Mouse (Mus musculus) embryonic fibroblast, embryonic 13.5 days (primary cell): ENCODE data around the gene AI467606. TPM values are rescaled to one million over a fixed set of nuclear protein-coding genes. Genes with fewer than 3 reads are reported as not detected.

ENCODE experiments used
- H3K27ac ChIP-seq: 2 replicates; pipeline ENCODE4 v1.5.1; 2012; ENCODE audit warnings: low read length, control low read depth, inconsistent platforms; ENCODE audit not compliant: insufficient read depth
- H3K4me1 ChIP-seq: 2 replicates; pipeline ENCODE4 v1.6.1; 2011; ENCODE audit warnings: low read length; ENCODE audit not compliant: control insufficient read depth, insufficient read depth
- H3K4me3 ChIP-seq: 2 replicates; pipeline ENCODE4 v1.5.1; 2011; ENCODE audit warnings: mild to moderate bottlenecking, control low read depth, low read length; ENCODE audit not compliant: insufficient read depth
- CTCF ChIP-seq: IDR thresholded peaks from 2 replicates; pipeline ENCODE4 v1.5.1; 2011; ENCODE audit warnings: mild to moderate bottlenecking, control low read depth, low read length, moderate library complexity, borderline replicate concordance; ENCODE audit not compliant: insufficient read depth
- POLR2A ChIP-seq: IDR thresholded peaks from 2 replicates; pipeline ENCODE4 v1.6.1; 2011; ENCODE audit warnings: low read depth, mild to moderate bottlenecking, control low read depth, low read length, moderate library complexity
- polyA plus RNA-seq: library from polyadenylated mRNA; stranded (reverse); fragments of >200 nt; gene quantifications from 2 replicates; pipeline ENCODE4 v1.2.4, GENCODE M21; 2011; ENCODE audit warnings: low read depth; ENCODE audit not compliant: missing spikeins, insufficient read length

The AI467606 gene
- polyA plus RNA-seq, 1 experiment = 1.1 TPM

DNA sequence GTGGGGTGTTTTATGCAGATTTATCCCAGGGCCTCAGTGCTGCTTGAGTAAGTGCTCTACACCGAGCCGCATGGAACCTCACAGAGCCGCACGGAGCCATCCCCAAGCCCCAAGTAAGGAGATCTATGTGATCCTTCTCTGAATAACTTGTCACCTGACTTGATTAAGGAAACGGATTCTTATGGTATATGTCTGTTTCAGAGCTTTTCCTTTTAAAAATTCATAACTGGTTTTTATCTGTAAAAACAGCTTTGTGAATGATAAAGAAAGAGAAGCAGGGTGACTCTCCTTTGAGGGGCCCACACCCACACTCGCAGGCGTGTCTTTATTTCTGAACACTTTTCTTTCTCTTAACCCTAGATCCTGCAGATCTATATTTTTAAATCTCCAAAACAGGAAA is 47.9 kb downstream of the AI467606 start:
- H3K27ac ChIP-seq = no peak overlapping the region
- H3K4me1 ChIP-seq = no peaks in the 10 kb centered on the region
- no peak overlapping the region for H3K4me3 ChIP-seq
- no peak for TF ChIP-seq POLR2A
- no peak for TF ChIP-seq CTCF

GRCm38 (mm10) chr7:127139562-127139961 is 48.4 kb downstream of the AI467606 start:
- H3K4me3 ChIP-seq = no peak overlapping the region
- H3K4me1 ChIP-seq = no peaks in the 10 kb centered on the region
- TF ChIP-seq POLR2A (no peak), CTCF (no peak)
- H3K27ac ChIP-seq = no peak overlapping the region

DNA sequence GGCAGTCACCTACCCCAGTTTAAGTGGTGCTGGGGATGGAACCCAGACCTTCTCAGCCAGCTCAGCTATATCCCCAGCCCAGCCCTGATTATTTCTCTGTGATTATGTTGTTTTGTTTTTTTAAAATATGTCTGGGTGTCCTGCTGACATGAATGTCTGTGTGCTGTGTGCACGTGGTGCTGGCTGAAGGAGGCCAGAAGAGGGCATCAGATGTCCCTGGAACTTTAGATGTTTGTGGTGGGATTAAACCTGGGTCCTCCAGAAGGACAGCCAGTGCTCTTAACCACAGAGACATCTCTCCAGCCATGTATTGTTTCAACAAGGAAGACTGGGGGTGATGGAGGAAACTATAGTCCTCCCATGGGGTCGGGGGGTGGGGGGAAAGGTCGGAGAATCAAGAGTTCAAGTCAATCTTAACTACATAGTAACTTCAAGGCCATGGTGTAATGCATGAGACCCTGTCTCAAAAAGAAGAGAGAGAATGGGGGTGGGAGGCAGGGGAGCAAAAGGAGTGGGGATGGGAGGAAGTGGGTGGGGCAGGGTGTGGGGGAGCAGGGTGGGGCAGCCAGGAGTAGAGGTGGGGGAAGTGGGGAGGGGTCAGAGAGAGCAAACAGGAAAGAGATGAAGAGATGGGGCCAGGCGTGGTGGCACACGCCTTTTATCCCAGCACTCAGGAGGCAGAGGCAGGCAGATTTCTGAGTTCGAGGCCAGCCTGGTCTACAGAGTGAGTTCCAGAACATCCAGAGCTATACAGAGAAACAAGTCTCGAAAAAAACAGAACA is 49.7 kb downstream of the AI467606 start:
- no peaks in the 10 kb centered on the region for H3K4me1 ChIP-seq
- H3K4me3 ChIP-seq = no peak overlapping the region
- TF ChIP-seq CTCF = peak; percentile 22; the same call in 1 of the 2 replicates
- TF ChIP-seq POLR2A = no peak
- no peak overlapping the region for H3K27ac ChIP-seq

DNA sequence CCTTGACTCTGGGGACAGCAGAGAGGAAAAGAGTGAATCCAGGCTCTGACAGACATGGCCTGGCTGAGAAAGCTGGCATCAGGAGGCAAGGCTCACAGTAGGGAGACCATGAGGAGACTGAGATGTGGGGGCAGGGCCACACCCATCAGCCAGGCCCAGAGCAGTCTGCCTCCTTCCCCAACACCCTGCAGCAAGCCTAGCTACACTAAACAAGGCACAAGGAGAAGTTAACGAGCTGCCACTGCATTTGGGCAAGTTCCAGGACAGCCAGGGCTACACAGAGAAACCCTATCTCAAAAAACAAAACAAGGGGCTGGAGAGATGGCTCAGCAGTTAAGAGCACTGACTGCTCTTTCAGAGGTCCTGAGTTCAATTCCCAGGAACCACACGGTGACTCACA is 51.1 kb downstream of the AI467606 start:
- H3K27ac ChIP-seq = no peak overlapping the region
- no peak for TF ChIP-seq CTCF
- no peak for TF ChIP-seq POLR2A
- H3K4me1 ChIP-seq = no peaks in the 10 kb centered on the region
- no peak overlapping the region for H3K4me3 ChIP-seq

GRCm38 (mm10) chr7:127142666-127143065 is 51.5 kb downstream of the AI467606 start:
- no peak overlapping the region for H3K4me3 ChIP-seq
- TF ChIP-seq POLR2A (no peak), CTCF (no peak)
- H3K27ac ChIP-seq = no peak overlapping the region
- H3K4me1 ChIP-seq = no peaks in the 10 kb centered on the region

Other genes starting within 250 kb of the AI467606 start
- gene Doc2a, start 243.9 kb upstream of the AI467606 start, polyA plus RNA-seq = not detected in 2 replicates
- gene Hirip3, start 229.4 kb upstream of the AI467606 start, polyA plus RNA-seq = 20.5 and 40.2 TPM in 2 replicates
- gene Ino80e, start 229.0 kb upstream of the AI467606 start, polyA plus RNA-seq = 54.0 and 63.0 TPM in 2 replicates
- gene Taok2, start 206.7 kb upstream of the AI467606 start, polyA plus RNA-seq = 42.0 and 45.4 TPM in 2 replicates
- gene Tmem219, start 168.4 kb upstream of the AI467606 start, polyA plus RNA-seq = 30.7 and 33.6 TPM in 2 replicates
- gene Kctd13, start 162.5 kb upstream of the AI467606 start, polyA plus RNA-seq = 9.0 and 9.1 TPM in 2 replicates
- 0.30 TPM in 1 of 2 replicates, not detected in the other for gene Asphd1, start 141.8 kb upstream of the AI467606 start, polyA plus RNA-seq
- not detected in 2 replicates for gene Sez6l2, start 140.8 kb upstream of the AI467606 start, polyA plus RNA-seq
- 134 and 139 TPM in 2 replicates for gene Cdipt, start 115.4 kb upstream of the AI467606 start, polyA plus RNA-seq
- 1.7 TPM in 1 of 2 replicates, not detected in the other for gene Cdiptos, start 115.3 kb upstream of the AI467606 start, polyA plus RNA-seq
- gene Mvp, start 76.7 kb upstream of the AI467606 start, polyA plus RNA-seq = 32.2 and 47.6 TPM in 2 replicates
- 21.7 and 25.6 TPM in 2 replicates for gene Pagr1b, start 74.9 kb upstream of the AI467606 start, polyA plus RNA-seq
- 14.0 and 14.3 TPM in 2 replicates for gene Pagr1a, start 74.0 kb upstream of the AI467606 start, polyA plus RNA-seq
- 13.5 and 15.7 TPM in 2 replicates for gene Gm42742, start 70.3 kb upstream of the AI467606 start, polyA plus RNA-seq
- 3.1 and 15.3 TPM in 2 replicates for gene Prrt2, start 70.1 kb upstream of the AI467606 start, polyA plus RNA-seq
- 86.9 and 127 TPM in 2 replicates for gene Maz, start 64.3 kb upstream of the AI467606 start, polyA plus RNA-seq
- 22.5 and 37.4 TPM in 2 replicates for gene Kif22, start 48.9 kb upstream of the AI467606 start, polyA plus RNA-seq
- gene Zg16, start 4.0 kb upstream of the AI467606 start, polyA plus RNA-seq = not detected in 2 replicates
- gene Qprt, start 30.9 kb downstream of the AI467606 start, polyA plus RNA-seq = 0.25 TPM in 1 of 2 replicates, not detected in the other
- gene Spn, start 46.5 kb downstream of the AI467606 start, polyA plus RNA-seq = not detected in 2 replicates
- gene Cd2bp2, start 104.7 kb downstream of the AI467606 start, polyA plus RNA-seq = 66.3 and 74.3 TPM in 2 replicates
- gene Tbc1d10b, start 117.1 kb downstream of the AI467606 start, polyA plus RNA-seq = 37.0 and 37.5 TPM in 2 replicates
- 1.4 and 1.7 TPM in 2 replicates for gene Mylpf, start 117.5 kb downstream of the AI467606 start, polyA plus RNA-seq
- 11.0 and 12.4 TPM in 2 replicates for gene Zfp553, start 141.7 kb downstream of the AI467606 start, polyA plus RNA-seq
- 3.9 and 4.2 TPM in 2 replicates for gene Sept1, start 141.8 kb downstream of the AI467606 start, polyA plus RNA-seq
- 21.3 and 24.3 TPM in 2 replicates for gene Zfp771, start 152.9 kb downstream of the AI467606 start, polyA plus RNA-seq
- gene Dctpp1, start 169.3 kb downstream of the AI467606 start, polyA plus RNA-seq = 29.0 and 30.6 TPM in 2 replicates
- gene Sephs2, start 182.7 kb downstream of the AI467606 start, polyA plus RNA-seq = 25.9 and 29.4 TPM in 2 replicates
- gene Itgal, start 204.9 kb downstream of the AI467606 start, polyA plus RNA-seq = 0.20 and 0.56 TPM in 2 replicates